Mouse (Mus musculus): Measurements from ENCODE around the gene Fh1. TPM values are rescaled to one million over a fixed set of nuclear protein-coding genes. Genes with fewer than 3 reads are reported as not detected.

Fh1 gene
- polyA plus RNA-seq, 1 experiment from 2014 or later, result 96.8 TPM

GRCm38 (mm10) chr1:175614992-175615391 is 10.4 kb downstream of the Fh1 start:
- no peak overlapping the region for H3K4me2 ChIP-seq (replicated peaks)
- no peak overlapping the region for H3K27ac ChIP-seq (replicated peaks)
- no peaks in the 10 kb centered on the region for H3K4me1 ChIP-seq
- WGBS, result 94% methylated on average over 9 of the region's 9 CpGs
- no peak overlapping the region for H3K4me3 ChIP-seq (replicated peaks)
- ATAC-seq (ENCODE audit: insufficient number of reproducible peaks, low FRiP score, low TSS enrichment, low read depth), result no peak
- H3K9me3 ChIP-seq (replicated peaks), result no peaks in the 10 kb centered on the region
- no peak overlapping the region for H3K9ac ChIP-seq
- peaks cover 51% of the 10 kb centered on the region for H3K36me3 ChIP-seq
- H3K27me3 ChIP-seq, result no peaks in the 10 kb centered on the region

GRCm38 (mm10) chr1:175608708-175609107 is 16.7 kb downstream of the Fh1 start:
- no peak overlapping the region for H3K4me2 ChIP-seq (replicated peaks)
- H3K4me3 ChIP-seq (replicated peaks), result no peak overlapping the region
- no peaks in the 10 kb centered on the region for H3K4me1 ChIP-seq
- no peak overlapping the region for H3K9ac ChIP-seq
- ATAC-seq (ENCODE audit: insufficient number of reproducible peaks, low FRiP score, low TSS enrichment, low read depth), result no peak
- WGBS, result 81% methylated on average over 3 of the region's 3 CpGs
- H3K27ac ChIP-seq (replicated peaks), result no peak overlapping the region
- no peaks in the 10 kb centered on the region for H3K9me3 ChIP-seq (replicated peaks)
- peaks cover 67% of the 10 kb centered on the region for H3K36me3 ChIP-seq
- no peaks in the 10 kb centered on the region for H3K27me3 ChIP-seq

- Histone ChIP-seq H3K27ac (replicated peaks) (no peak overlapping the region), H3K4me1 (no peaks in the 10 kb centered on the region), H3K4me2 (replicated peaks) (no peak overlapping the region), H3K36me3 (peaks cover 68% of the 10 kb centered on the region), H3K27me3 (no peaks in the 10 kb centered on the region), H3K4me3 (replicated peaks) (no peak overlapping the region), H3K9me3 (replicated peaks) (no peaks in the 10 kb centered on the region), H3K9ac (no peak overlapping the region)
- 92% methylated on average over 18 of the region's 18 CpGs for WGBS
- no peak for ATAC-seq (ENCODE audit: insufficient number of reproducible peaks, low FRiP score, low TSS enrichment, low read depth)
Measured at GRCm38 (mm10) chr1:175607838-175608585, 17.4 kb downstream of the Fh1 start.

- no peak overlapping the region for H3K4me2 ChIP-seq (replicated peaks)
- no peak overlapping the region for H3K4me3 ChIP-seq (replicated peaks)
- 93% methylated on average over 6 of the region's 6 CpGs for WGBS
- H3K27me3 ChIP-seq, result no peaks in the 10 kb centered on the region
- ATAC-seq (ENCODE audit: insufficient number of reproducible peaks, low FRiP score, low TSS enrichment, low read depth), result no peak
- no peak overlapping the region for H3K27ac ChIP-seq (replicated peaks)
- H3K9me3 ChIP-seq (replicated peaks), result no peaks in the 10 kb centered on the region
- peaks cover 69% of the 10 kb centered on the region for H3K36me3 ChIP-seq
- no peak overlapping the region for H3K9ac ChIP-seq
- H3K4me1 ChIP-seq, result no peaks in the 10 kb centered on the region
Measured at GRCm38 (mm10) chr1:175607308-175607707, 18.1 kb downstream of the Fh1 start.

DNA sequence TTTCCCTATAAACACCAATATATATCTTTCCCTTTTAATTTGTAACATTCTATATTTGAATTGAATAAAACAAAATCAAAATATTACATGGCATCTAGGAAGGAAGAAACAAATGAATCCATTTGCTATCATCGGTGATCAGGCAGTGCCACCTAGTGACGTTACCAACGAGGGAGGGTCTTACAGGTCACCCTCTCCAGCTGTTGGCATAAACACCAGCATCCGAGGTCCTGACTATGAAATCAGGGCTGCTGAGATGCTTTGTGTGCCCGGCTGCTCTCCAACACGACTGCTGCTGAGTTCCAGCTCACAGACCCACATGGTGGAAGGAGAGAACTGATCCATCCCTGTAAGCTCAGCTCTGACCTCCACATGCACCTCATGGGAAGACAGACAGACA is 22.0 kb downstream of the Fh1 start:
- ATAC-seq (ENCODE audit: insufficient number of reproducible peaks, low FRiP score, low TSS enrichment, low read depth), result no peak
- Histone ChIP-seq H3K27ac (replicated peaks) (no peak overlapping the region), H3K27me3 (no peaks in the 10 kb centered on the region), H3K4me3 (replicated peaks) (no peak overlapping the region), H3K9ac (no peak overlapping the region), H3K4me1 (no peaks in the 10 kb centered on the region), H3K36me3 (peaks cover 55% of the 10 kb centered on the region), H3K9me3 (replicated peaks) (no peaks in the 10 kb centered on the region), H3K4me2 (replicated peaks) (no peak overlapping the region)
- 58% methylated on average over 6 of the region's 6 CpGs for WGBS

GRCm38 (mm10) chr1:175602231-175602630 is 23.2 kb downstream of the Fh1 start:
- WGBS, result 78% methylated on average over 11 of the region's 11 CpGs
- Histone ChIP-seq H3K27ac (replicated peaks) (no peak overlapping the region), H3K9ac (no peak overlapping the region), H3K4me3 (replicated peaks) (no peak overlapping the region), H3K36me3 (peaks cover 44% of the 10 kb centered on the region), H3K27me3 (no peaks in the 10 kb centered on the region), H3K4me2 (replicated peaks) (no peak overlapping the region), H3K4me1 (no peaks in the 10 kb centered on the region), H3K9me3 (replicated peaks) (no peaks in the 10 kb centered on the region)
- ATAC-seq (ENCODE audit: insufficient number of reproducible peaks, low FRiP score, low TSS enrichment, low read depth), result no peak

DNA sequence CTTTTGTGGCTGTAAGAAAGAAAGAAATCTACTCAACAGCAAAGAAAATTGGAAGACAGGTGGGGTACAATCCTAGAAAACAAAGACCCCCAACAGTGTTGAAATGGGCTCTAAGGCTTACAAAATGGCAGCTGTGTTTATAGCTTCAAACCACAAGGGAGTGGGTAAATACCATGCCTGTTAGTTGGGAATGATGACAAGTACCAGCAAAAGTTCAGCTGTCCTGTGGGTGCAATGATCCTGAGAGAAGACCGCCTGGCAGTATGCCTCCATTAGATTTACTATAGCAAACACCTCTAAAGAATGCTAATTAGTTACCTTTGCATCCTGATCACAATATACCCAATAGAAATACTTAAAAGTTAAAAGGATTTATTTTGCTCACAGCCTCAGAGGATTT is 32.6 kb downstream of the Fh1 start:
- Histone ChIP-seq H3K4me3 (replicated peaks) (no peak overlapping the region), H3K27me3 (no peaks in the 10 kb centered on the region), H3K4me1 (no peaks in the 10 kb centered on the region), H3K9me3 (replicated peaks) (no peaks in the 10 kb centered on the region), H3K4me2 (replicated peaks) (no peak overlapping the region), H3K9ac (no peak overlapping the region), H3K27ac (replicated peaks) (no peak overlapping the region), H3K36me3 (no peaks in the 10 kb centered on the region)
- no peak for ATAC-seq (ENCODE audit: insufficient number of reproducible peaks, low FRiP score, low TSS enrichment, low read depth)
- 85% methylated on average over 1 of the region's 1 CpGs for WGBS

DNA sequence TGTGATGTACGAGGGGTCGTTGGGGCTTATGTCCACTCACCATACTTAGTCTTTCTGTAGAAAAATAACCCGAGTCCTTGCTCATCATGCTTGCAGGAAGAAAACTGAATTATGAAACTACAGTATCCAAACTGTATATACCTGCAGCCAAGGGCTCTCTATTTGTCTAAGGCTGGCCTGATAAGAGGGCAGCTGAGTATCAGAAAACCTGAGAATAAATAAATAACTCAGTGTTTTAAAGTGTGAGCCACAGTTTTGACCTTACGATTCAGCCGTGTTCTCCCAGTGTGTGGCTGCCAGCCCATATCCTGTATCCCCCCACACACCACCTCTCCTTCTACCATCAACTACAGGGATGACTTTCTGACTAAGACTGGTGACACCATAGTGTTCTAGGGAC is 38.8 kb downstream of the Fh1 start:
- H3K36me3 ChIP-seq, result no peaks in the 10 kb centered on the region
- no peak for ATAC-seq (ENCODE audit: insufficient number of reproducible peaks, low FRiP score, low TSS enrichment, low read depth)
- WGBS, result 82% methylated on average over 5 of the region's 5 CpGs
- H3K27me3 ChIP-seq, result no peaks in the 10 kb centered on the region
- H3K4me2 ChIP-seq (replicated peaks), result no peak overlapping the region
- H3K4me3 ChIP-seq (replicated peaks), result no peak overlapping the region
- H3K9me3 ChIP-seq (replicated peaks), result no peaks in the 10 kb centered on the region
- H3K27ac ChIP-seq (replicated peaks), result no peak overlapping the region
- H3K4me1 ChIP-seq, result no peaks in the 10 kb centered on the region
- H3K9ac ChIP-seq, result no peak overlapping the region

DNA sequence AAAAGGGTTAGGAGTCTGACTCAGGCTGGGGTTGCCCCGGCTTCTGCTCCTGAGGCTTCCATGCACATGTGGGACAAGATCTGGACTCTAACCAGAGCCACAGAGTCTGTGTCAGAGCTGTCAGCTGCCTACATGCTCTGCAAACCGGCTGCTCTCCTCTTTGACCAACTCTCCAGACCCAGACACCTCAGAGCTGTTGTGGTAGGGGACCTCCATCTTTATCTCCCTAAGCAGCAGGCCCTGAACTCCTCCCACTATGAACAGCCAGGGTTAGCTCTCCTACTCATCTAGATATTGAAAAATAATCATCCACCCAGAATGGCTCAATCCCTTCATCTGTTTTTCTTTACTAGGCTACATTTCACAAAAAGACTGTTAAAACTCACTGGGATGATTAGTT is 40.2 kb downstream of the Fh1 start:
- Histone ChIP-seq H3K9ac (no peak overlapping the region), H3K27ac (replicated peaks) (no peak overlapping the region), H3K4me3 (replicated peaks) (no peak overlapping the region), H3K4me2 (replicated peaks) (no peak overlapping the region), H3K4me1 (no peaks in the 10 kb centered on the region), H3K27me3 (no peaks in the 10 kb centered on the region), H3K36me3 (no peaks in the 10 kb centered on the region), H3K9me3 (replicated peaks) (no peaks in the 10 kb centered on the region)
- ATAC-seq (ENCODE audit: insufficient number of reproducible peaks, low FRiP score, low TSS enrichment, low read depth), result no peak
- WGBS, result 71% methylated on average over 2 of the region's 2 CpGs

- Histone ChIP-seq H3K4me2 (replicated peaks) (no peak overlapping the region), H3K27ac (replicated peaks) (no peak overlapping the region), H3K4me1 (no peaks in the 10 kb centered on the region), H3K9ac (no peak overlapping the region), H3K36me3 (no peaks in the 10 kb centered on the region), H3K4me3 (replicated peaks) (no peak overlapping the region), H3K9me3 (replicated peaks) (no peaks in the 10 kb centered on the region), H3K27me3 (no peaks in the 10 kb centered on the region)
- no peak for ATAC-seq (ENCODE audit: insufficient number of reproducible peaks, low FRiP score, low TSS enrichment, low read depth)
- WGBS, result 80% methylated on average over 4 of the region's 4 CpGs
Measured at GRCm38 (mm10) chr1:175582799-175583198, 42.6 kb downstream of the Fh1 start.

DNA sequence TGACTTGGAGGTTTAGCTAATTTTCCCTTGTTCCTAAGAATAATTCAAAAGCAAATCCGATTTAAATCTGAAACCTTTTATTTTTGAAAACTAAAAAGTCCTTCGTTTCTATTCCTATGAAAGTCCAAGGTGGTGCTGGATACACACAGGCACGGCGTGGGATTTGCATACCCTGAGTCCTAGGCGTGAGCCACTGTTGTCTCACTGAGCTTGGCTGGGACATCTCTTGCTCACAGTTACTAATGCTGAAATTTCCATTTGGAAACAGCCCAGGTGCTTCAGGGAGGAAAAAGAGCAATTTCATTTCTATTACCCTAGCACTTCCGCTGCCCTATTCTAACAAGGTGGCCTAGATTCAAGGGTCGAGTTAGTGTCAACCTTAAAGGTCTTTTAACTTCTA is 45.1 kb downstream of the Fh1 start:
- no peak for ATAC-seq (ENCODE audit: insufficient number of reproducible peaks, low FRiP score, low TSS enrichment, low read depth)
- Histone ChIP-seq H3K9me3 (replicated peaks) (no peaks in the 10 kb centered on the region), H3K27ac (replicated peaks) (no peak overlapping the region), H3K36me3 (no peaks in the 10 kb centered on the region), H3K27me3 (no peaks in the 10 kb centered on the region), H3K9ac (no peak overlapping the region), H3K4me2 (replicated peaks) (no peak overlapping the region), H3K4me3 (replicated peaks) (no peak overlapping the region), H3K4me1 (no peaks in the 10 kb centered on the region)
- 86% methylated on average over 7 of the region's 7 CpGs for WGBS

- Histone ChIP-seq H3K4me1 (no peaks in the 10 kb centered on the region), H3K4me2 (replicated peaks) (no peak overlapping the region), H3K9me3 (replicated peaks) (no peaks in the 10 kb centered on the region), H3K36me3 (no peaks in the 10 kb centered on the region), H3K27me3 (no peaks in the 10 kb centered on the region), H3K4me3 (replicated peaks) (no peak overlapping the region), H3K9ac (no peak overlapping the region), H3K27ac (replicated peaks) (no peak overlapping the region)
- 86% methylated on average over 9 of the region's 9 CpGs for WGBS
- no peak for ATAC-seq (ENCODE audit: insufficient number of reproducible peaks, low FRiP score, low TSS enrichment, low read depth)
Measured at GRCm38 (mm10) chr1:175579598-175580235, 45.7 kb downstream of the Fh1 start.

All from embryonic facial prominence, embryonic 15.5 days (tissue).